Mouse (Mus musculus) ovary, adult 18-20 months (tissue): Measurements from ENCODE around the gene Rapgef1.
"Not testable (repeated sequence)": the region's sequence is repeated elsewhere in the genome, so short reads cannot be mapped to it uniquely, and the experiment has no call there.

Experiments
- DNase-seq: peaks from one replicate; pipeline ENCODE4 v3.0.0; 2022; ENCODE audit warnings: low spot score, mixed read lengths

Gene Rapgef1

GRCm38 (mm10) chr2:29623247-29624090 lies 3.9 kb downstream of the Rapgef1 start:
- DNase-seq: no peak

GRCm38 (mm10) chr2:29624091-29624608 lies 4.6 kb downstream of the Rapgef1 start:
- DNase-seq: no peak

GRCm38 (mm10) chr2:29624739-29625138 lies 5.2 kb downstream of the Rapgef1 start:
- DNase-seq: no peak

DNA sequence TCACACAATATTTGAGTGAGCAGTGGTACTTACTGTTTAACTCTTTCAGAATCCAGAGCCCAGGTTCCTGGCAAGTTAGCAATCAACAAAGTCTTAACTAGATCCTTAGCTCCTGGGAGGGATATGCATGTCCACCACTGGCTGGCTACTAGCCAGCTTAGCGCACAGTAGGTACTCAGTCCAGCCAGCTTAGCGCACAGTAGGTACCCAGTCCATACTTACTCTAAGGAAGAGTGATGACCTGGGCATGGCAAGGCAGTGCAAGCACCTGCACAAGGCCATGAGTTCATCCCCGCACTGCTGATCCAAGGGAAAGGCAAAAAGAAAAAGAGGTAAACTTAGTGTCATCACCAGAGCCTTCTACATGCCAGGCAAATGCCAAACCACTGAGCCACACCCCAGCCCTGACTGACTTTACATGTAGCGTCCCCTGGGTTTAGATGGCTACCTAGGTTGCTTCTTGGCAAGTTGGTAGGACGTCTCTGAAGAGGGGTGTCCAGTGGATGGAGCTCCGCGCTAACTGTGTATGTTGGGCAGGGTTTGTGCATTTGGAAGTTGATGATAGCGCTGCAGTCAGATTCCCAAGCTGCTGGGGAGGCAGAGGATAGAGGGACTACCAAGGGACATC lies 6.2 kb downstream of the Rapgef1 start:
- no peak for DNase-seq

DNA sequence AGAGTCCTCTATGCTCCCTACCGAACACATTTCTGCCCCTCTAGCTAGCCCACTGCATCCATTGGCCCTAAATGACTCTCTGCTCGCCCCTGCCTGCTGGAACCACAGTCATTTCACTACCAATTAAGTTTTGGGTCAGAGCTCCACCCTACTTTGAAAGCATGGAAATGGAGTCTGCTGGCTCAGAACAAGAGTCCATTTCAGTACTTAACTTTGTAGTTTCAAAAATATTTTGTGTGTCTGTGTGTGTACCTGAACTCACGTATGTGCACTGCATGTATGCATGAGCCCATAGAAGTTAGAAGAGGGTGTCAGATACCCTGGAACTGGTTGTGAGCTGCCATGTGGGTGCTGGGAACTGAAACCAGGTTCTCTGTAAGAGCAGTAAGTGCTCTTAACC lies 7.8 kb downstream of the Rapgef1 start:
- DNase-seq: no peak

GRCm38 (mm10) chr2:29628186-29628585 lies 8.7 kb downstream of the Rapgef1 start:
- no peak for DNase-seq

GRCm38 (mm10) chr2:29628763-29629181 lies 9.3 kb downstream of the Rapgef1 start:
- no peak for DNase-seq

GRCm38 (mm10) chr2:29629311-29629710 lies 9.8 kb downstream of the Rapgef1 start:
- no peak for DNase-seq

DNA sequence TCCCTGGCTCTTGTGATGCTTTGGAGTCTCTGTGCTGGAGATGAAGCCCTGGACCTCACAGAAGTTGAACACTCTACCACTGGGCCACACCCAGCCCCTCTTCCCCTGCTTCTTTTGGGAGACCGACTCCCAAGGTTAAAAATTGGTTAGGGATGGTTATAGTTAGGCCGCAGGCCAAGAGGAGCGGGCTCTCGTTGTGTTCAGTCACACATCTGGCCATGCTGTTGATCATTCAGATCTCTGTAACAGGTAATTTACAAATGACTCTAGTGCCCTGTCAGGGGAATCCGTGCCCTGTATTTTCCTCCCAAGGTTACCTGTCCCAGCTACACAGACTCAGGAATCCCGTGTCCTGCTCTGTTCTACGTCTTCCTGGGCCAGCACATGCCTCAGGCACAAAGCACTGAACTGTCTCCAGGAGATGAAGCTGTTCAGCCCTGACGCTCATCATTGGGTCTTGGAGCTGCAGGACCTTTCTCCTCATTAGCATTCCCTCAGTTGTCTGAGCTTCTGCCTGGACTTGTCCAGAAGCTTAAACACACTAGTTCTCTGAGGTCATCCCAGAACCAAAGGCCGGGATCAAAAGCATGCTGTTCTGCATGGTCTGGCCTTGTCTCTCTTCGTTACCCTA lies 10.7 kb downstream of the Rapgef1 start:
- DNase-seq: no peak

DNA sequence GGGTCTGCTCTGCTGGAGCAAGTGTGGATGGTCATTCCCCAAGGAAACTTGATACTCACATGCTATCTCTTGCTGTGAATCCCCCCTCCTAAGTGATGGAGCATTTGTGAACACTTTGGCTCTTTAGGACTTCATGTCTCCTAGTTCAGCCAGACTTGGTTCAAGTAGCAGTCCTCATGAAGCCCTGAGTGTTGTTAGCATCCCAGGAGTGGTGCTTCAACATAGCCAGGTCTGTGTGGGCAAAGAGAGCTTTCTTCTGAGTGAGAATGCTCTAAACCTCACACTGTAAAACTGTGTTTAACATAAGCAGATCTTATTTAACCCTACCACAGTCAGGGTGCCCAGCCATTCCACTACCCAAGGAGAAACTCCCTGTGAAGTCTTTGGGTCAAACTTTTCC lies 11.5 kb downstream of the Rapgef1 start:
- DNase-seq: no peak

DNA sequence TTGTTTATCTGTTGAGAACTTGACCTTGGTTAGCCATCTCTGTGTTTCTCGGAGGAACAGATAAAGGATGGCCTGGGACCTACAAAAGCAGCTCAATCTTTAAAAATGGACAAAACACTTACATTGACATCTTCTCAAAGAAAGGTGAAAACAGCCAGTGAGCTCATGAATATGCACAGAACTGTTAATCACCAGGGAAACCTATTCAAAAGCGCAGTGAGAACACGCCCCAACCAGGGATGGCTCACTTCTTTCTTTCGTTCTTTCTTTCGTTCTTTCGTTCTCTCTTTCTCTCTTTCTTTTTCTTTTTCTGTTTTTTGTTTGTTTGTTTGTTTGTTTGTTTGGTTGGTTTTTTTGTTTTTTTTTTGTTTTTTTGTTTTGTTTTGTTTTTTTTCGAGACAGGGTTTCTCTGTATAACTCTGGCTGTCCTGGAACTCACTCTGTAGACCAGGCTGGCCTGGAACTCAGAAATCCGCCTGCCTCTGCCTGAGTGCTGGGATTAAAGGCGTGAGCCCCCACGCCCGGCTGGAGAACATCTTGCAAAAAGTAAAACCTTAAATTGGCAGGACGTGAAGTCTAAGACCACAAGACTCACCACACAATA lies 12.1 kb downstream of the Rapgef1 start:
- DNase-seq: not testable (repeated sequence)

- no peak for DNase-seq
These were observed 12.7 kb downstream of the Rapgef1 start for GRCm38 (mm10) chr2:29632168-29632662.

- DNase-seq: peak; percentile 86
These were observed 13.6 kb downstream of the Rapgef1 start for GRCm38 (mm10) chr2:29633101-29633554.

GRCm38 (mm10) chr2:29633782-29634181 lies 14.3 kb downstream of the Rapgef1 start:
- no peak for DNase-seq

DNA sequence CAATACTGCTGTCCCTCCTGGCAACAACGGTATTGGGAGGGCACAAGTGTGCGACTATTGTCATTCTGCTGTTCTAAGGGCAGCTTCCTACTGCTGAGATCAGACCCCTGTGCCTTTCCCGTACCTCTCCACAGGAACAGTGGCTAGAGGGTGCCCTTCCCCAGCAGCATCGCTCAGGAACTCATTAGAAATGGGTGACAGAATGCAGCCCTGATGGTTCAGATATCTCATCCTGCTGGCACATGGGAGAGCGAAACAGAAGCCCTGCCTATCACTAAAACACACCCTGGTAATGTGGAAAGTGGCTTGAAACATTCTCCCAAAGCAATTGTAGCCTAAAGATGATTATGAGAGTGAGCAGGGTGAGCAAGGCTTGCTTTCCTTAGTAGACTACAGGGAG lies 15.0 kb downstream of the Rapgef1 start:
- DNase-seq: no peak

- DNase-seq: no peak
These were observed 16.5 kb downstream of the Rapgef1 start for GRCm38 (mm10) chr2:29635966-29636507.

- DNase-seq: no peak
These were observed 18.0 kb downstream of the Rapgef1 start for GRCm38 (mm10) chr2:29637528-29637927.

GRCm38 (mm10) chr2:29639377-29639776 lies 19.9 kb downstream of the Rapgef1 start:
- no peak for DNase-seq

GRCm38 (mm10) chr2:29639953-29640743 lies 20.6 kb downstream of the Rapgef1 start:
- no peak for DNase-seq

DNA sequence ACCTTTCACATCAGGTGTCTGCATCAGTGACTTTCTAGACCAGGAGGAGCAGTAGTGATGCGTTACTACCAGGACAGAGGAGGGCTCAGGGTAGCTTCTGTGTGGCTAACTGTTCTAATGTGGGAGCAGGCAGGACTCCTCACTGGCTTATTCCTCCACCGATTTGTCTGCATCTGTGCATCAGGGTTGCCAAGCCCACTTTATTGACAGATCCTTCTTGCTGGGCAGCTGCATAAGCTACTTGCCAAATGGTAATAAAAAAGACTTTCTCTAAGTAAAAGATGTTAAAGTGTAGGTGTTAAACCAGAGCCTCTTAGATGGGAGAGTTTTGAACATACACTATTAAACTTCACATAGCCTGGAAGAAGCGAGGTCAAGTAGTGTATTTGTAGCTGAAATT lies 22.2 kb downstream of the Rapgef1 start:
- no peak for DNase-seq

- DNase-seq: no peak
These were observed 23.9 kb downstream of the Rapgef1 start for GRCm38 (mm10) chr2:29643418-29643817.
